Mouse (Mus musculus): ENCODE results near the gene Dapk2. TPM values are rescaled to one million over a fixed set of nuclear protein-coding genes. Genes with fewer than 3 reads are reported as not detected.

Gene Dapk2
- polyA plus RNA-seq, 1 experiment = 22.8 TPM

DNA sequence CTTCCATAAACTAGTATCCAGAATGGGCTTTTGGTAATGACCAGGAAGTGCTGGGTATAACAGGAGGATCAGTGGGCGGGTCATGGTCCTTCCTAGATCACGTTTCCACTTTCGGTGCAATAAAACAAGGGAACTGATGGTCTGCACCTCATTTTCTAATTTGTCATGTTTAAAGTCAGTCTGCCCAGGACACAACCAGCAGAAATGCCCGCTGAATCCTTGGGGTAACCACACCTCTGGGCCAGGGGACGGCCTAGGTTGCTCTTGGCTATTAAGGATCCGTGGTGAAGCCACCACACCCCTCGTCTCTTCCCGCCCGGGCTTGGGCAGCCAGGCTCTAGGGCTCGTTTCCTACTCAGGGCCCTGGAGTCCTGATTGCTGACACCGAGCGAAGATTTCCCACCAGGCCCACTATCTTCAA lies 33.9 kb upstream of the Dapk2 start:
- TF ChIP-seq MAX (IDR thresholded peaks at IDR 0.05) = no peak
- TF ChIP-seq FOSL1 (IDR thresholded peaks at IDR 0.05; ENCODE audit: insufficient read depth, low read length, poor library complexity, severe bottlenecking) = no peak
- no peak for TF ChIP-seq CTCF (IDR thresholded peaks at IDR 0.05; ENCODE audit: control insufficient read depth, insufficient read depth, insufficient read length)
- TF ChIP-seq USF1 (IDR thresholded peaks at IDR 0.05; ENCODE audit: low read depth) = no peak
- TF ChIP-seq CEBPB (IDR thresholded peaks at IDR 0.05; ENCODE audit: low read depth) = no peak
- no peak for TF ChIP-seq MYOG (IDR thresholded peaks at IDR 0.05; ENCODE audit: control insufficient read depth, extremely low read depth, insufficient read length)
- no peak for TF ChIP-seq MYOD1 (IDR thresholded peaks at IDR 0.05; ENCODE audit: control insufficient read depth, insufficient read length, low read depth)
- Histone ChIP-seq H3K27me3 (ENCODE audit: control insufficient read depth, insufficient read depth, insufficient read length) (no peaks in the 10 kb centered on the region), H3K79me3 (ENCODE audit: low read depth) (peaks cover 47% of the 10 kb centered on the region), H3K36me3 (ENCODE audit: control insufficient read depth, insufficient read depth) (peaks cover 4% of the 10 kb centered on the region), H3ac (ENCODE audit: control insufficient read depth, insufficient read length, low read depth) (peak overlapping the region; percentile 79), H3K4me3 (ENCODE audit: insufficient read depth, poor library complexity, severe bottlenecking) (peak overlapping the region; percentile 93), H3K79me2 (ENCODE audit: control insufficient read depth, insufficient read depth) (peaks cover 73% of the 10 kb centered on the region)

DNA sequence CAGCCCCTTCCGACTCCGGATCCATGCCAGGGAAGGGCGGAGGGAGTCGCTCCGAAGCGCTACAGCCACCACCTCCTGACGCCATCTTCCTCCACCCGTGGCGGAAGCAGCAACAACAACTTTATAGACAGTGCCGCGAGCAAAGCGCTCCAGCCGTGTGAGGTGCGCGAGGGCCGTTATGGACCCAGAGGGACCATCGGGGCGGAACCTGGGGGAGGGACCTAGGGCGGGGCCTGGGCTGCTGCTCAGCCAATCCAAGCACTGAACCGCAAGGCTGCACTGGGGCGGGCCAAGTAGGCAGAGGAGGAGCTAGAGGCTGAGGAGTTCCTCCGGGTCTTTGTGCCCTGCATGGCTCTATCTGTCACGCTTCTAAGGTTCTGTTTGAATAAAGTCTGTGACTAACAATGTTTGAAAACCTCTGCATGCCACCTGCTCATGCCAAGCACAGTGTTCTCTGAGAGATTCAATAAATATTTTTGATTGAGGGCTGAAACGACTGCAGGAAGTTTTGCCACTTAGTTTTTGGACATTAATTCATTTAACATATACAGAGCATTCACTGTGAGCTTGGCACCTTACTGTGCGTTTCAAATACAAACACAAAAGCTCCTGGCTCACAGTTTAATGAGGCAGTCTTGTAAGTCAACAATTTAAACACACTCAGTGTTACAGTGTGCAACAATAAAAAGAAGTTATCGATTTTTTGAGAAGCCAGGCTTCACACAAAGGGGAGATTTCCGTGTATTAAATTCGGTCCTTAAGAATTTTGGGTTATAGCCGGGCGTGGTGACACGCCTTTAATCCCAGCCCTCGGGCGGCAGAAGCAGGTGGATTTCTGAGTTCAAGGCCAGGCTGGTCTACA lies 33.1 kb upstream of the Dapk2 start:
- TF ChIP-seq MAX (IDR thresholded peaks at IDR 0.05) (peak; percentile 35), MYOG (IDR thresholded peaks at IDR 0.05; ENCODE audit: control insufficient read depth, extremely low read depth, insufficient read length) (no peak)
- peaks cover 50% of the 10 kb centered on the region for H3K79me3 ChIP-seq (ENCODE audit: low read depth)
- no peaks in the 10 kb centered on the region for H3K27me3 ChIP-seq (ENCODE audit: control insufficient read depth, insufficient read depth, insufficient read length)
- H3K79me2 ChIP-seq (ENCODE audit: control insufficient read depth, insufficient read depth) = peaks cover 66% of the 10 kb centered on the region
- peak overlapping the region; percentile 79 for H3ac ChIP-seq (ENCODE audit: control insufficient read depth, insufficient read length, low read depth)
- peaks cover 4% of the 10 kb centered on the region for H3K36me3 ChIP-seq (ENCODE audit: control insufficient read depth, insufficient read depth)
- H3K4me3 ChIP-seq (ENCODE audit: insufficient read depth, poor library complexity, severe bottlenecking) = peak overlapping the region; percentile 93

DNA sequence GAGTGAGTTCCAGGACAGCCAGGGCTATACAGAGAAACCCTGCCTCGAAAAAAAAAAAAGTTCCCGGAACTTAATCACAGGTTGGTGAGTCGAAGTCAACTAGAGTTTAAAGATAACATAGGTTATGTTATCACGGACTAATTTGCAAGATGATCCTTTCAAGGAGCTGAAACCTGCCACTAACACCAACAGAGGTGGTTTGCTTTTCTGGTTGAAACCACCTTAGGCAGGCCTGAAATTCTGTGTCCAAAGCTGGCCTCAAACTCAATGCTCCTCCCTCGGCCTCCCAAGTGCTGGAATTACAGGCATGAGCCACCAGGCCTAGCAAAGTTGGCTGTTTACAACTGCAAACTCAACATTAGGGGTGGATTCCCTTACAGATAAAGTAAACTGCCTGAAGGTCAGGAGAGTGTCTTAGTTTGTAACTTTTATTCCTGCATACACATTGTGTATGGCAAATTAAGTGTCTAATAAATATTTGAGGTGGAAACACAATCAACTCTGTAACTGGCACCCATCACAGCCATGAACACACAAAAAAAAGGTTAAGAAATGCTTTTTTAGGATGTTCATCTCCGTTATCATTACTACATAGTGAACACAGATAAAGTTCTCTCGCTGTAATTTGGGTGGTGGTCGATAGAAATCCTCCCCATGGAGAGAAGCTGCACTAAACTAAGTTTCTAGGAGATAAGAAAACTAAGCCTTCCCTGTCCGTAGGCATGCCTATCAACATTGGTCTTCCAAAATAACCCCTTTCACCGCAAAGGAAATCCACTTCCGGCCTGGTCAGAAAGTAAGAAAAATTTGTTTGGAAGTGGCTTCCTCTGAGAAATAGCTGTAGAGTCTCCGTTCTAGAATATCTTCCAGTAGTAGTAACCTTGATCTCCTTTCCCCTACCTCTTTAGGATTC lies 32.2 kb upstream of the Dapk2 start:
- TF ChIP-seq FOSL1 (IDR thresholded peaks at IDR 0.05; ENCODE audit: insufficient read depth, low read length, poor library complexity, severe bottlenecking) (no peak), MYOG (IDR thresholded peaks at IDR 0.05; ENCODE audit: control insufficient read depth, extremely low read depth, insufficient read length) (no peak), MAX (IDR thresholded peaks at IDR 0.05) (no peak), USF1 (IDR thresholded peaks at IDR 0.05; ENCODE audit: low read depth) (no peak), CEBPB (IDR thresholded peaks at IDR 0.05; ENCODE audit: low read depth) (no peak)
- Histone ChIP-seq H3K4me3 (ENCODE audit: insufficient read depth, poor library complexity, severe bottlenecking) (peak overlapping the region; percentile 50), H3K27me3 (ENCODE audit: control insufficient read depth, insufficient read depth, insufficient read length) (no peaks in the 10 kb centered on the region), H3K79me2 (ENCODE audit: control insufficient read depth, insufficient read depth) (peaks cover 57% of the 10 kb centered on the region), H3K36me3 (ENCODE audit: control insufficient read depth, insufficient read depth) (peaks cover 4% of the 10 kb centered on the region), H3ac (ENCODE audit: control insufficient read depth, insufficient read length, low read depth) (peak overlapping the region; percentile 24), H3K79me3 (ENCODE audit: low read depth) (peaks cover 43% of the 10 kb centered on the region)

DNA sequence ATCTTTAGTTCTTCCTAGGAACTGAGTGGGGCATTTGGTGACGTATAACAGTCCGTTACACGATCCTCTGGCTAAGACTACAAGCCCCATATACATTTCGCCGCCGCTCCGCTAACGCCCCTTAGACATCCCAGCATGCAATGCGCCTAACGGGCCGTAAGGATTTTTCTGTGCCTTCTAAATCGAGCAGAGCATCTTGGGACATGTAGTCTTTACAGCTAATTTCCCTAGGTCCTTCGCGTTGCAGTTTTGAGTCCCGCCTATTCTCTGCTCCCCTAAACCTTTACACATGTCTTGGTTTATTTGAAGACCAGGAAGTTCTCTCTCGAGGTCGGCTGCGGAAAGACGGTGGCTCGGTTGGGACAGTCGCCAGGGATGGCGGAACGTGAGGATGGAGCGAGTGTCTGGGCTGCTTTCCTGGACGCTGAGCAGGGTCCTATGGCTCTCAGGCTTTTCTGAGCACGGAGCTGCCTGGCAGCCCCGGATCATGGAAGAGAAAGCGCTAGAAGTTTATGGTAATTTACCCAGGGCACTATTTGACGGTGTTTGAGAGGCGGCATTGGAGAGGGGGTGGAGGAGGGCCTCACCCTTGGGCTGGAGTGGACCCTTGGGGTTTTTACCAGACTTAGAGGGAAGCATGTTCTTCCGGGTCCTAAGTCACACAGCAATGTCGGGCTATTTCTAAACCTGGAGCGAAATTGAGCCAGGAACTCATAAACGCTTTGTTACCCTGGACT lies 31.4 kb upstream of the Dapk2 start, which contains the start of the genes Snx1 and Ciao2a:
Gene Snx1 (minus strand): TSS at position 132 of the 737 bp plus-strand sequence.
Gene Ciao2a (plus strand): TSS at position 156 of the 737 bp plus-strand sequence.
- Histone ChIP-seq H3K4me3 (ENCODE audit: insufficient read depth, poor library complexity, severe bottlenecking) (peak within 1 kb of the TSS; percentile 50), H3K27me3 (ENCODE audit: control insufficient read depth, insufficient read depth, insufficient read length) (no peaks in the 10 kb centered on the region), H3K79me3 (ENCODE audit: low read depth) (peaks cover 37% of the 10 kb centered on the region), H3ac (ENCODE audit: control insufficient read depth, insufficient read length, low read depth) (peak within 1 kb of the TSS; percentile 37), H3K79me2 (ENCODE audit: control insufficient read depth, insufficient read depth) (peaks cover 49% of the 10 kb centered on the region), H3K36me3 (ENCODE audit: control insufficient read depth, insufficient read depth) (peaks cover 4% of the 10 kb centered on the region)
- TF ChIP-seq MAX (IDR thresholded peaks at IDR 0.05) = peak; percentile 98
- TF ChIP-seq FOSL1 (IDR thresholded peaks at IDR 0.05; ENCODE audit: insufficient read depth, low read length, poor library complexity, severe bottlenecking) = no peak

DNA sequence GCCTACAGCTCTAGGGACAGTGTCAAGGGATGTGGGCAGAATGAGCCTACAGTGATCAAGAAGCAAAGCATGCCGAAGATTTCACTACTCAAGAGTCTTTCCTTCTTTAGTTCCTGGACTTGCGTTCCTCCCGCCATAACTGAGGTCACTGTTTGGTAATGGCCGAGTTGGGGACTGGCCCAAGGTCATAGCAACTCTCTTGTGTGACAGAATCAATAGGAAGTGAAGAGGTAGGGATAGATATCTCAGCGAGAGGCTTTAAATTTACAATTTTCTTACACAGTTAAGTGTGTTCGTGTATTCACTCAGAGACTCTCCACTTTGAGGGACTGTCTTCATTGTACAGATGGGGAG lies 30.9 kb upstream of the Dapk2 start:
- H3K27me3 ChIP-seq (ENCODE audit: control insufficient read depth, insufficient read depth, insufficient read length) = no peaks in the 10 kb centered on the region

More for the DNA sequence above, 30.9 kb upstream of the Dapk2 start:
- H3ac ChIP-seq (ENCODE audit: control insufficient read depth, insufficient read length, low read depth) = no peak overlapping the region
- peak overlapping the region; percentile 50 for H3K4me3 ChIP-seq (ENCODE audit: insufficient read depth, poor library complexity, severe bottlenecking)
- TF ChIP-seq MYOD1 (IDR thresholded peaks at IDR 0.05; ENCODE audit: control insufficient read depth, insufficient read length, low read depth) (no peak), CTCF (IDR thresholded peaks at IDR 0.05; ENCODE audit: control insufficient read depth, insufficient read depth, insufficient read length) (no peak), CEBPB (IDR thresholded peaks at IDR 0.05; ENCODE audit: low read depth) (no peak), MAX (IDR thresholded peaks at IDR 0.05) (no peak), FOSL1 (IDR thresholded peaks at IDR 0.05; ENCODE audit: insufficient read depth, low read length, poor library complexity, severe bottlenecking) (no peak), USF1 (IDR thresholded peaks at IDR 0.05; ENCODE audit: low read depth) (no peak), MYOG (IDR thresholded peaks at IDR 0.05; ENCODE audit: control insufficient read depth, extremely low read depth, insufficient read length) (no peak)
- H3K79me2 ChIP-seq (ENCODE audit: control insufficient read depth, insufficient read depth) = peaks cover 43% of the 10 kb centered on the region
- peaks cover 3% of the 10 kb centered on the region for H3K36me3 ChIP-seq (ENCODE audit: control insufficient read depth, insufficient read depth)
- peaks cover 35% of the 10 kb centered on the region for H3K79me3 ChIP-seq (ENCODE audit: low read depth)

Measured in C2C12 (cell line).